Mouse (Mus musculus): ENCODE measurements around the gene Tsc22d4. TPM values are rescaled to one million over a fixed set of nuclear protein-coding genes. Genes with fewer than 3 reads are reported as not detected.

The Tsc22d4 gene
- 642 and 1,190 TPM in 2 replicates for polyA plus RNA-seq (2012; ENCODE audit: low replicate concordance)

GRCm38 (mm10) chr5:137745214-137746171, at the start of gene Tsc22d4:
Tsc22d4 (plus strand) TSS chr5:137745730.

GRCm38 (mm10) chr5:137741023-137741931, 4.3 kb upstream of the Tsc22d4 start, which contains the start of gene Nyap1:
Nyap1 (minus strand) TSS chr5:137741607.

GRCm38 (mm10) chr5:137778635-137779034, 33.1 kb downstream of the Tsc22d4 start, which contains the start of gene Ppp1r35:
Ppp1r35 (plus strand) TSS chr5:137778849.

GRCm38 (mm10) chr5:137787151-137787928, 41.8 kb downstream of the Tsc22d4 start, which contains the start of the genes Mepce and Zcwpw1:
Mepce (minus strand) TSS chr5:137787655.
Zcwpw1 (plus strand) TSS chr5:137787798.

Other genes with a start within 250 kb of the Tsc22d4 start
- gene Pop7, start 243.2 kb upstream of the Tsc22d4 start, polyA plus RNA-seq (2012; ENCODE audit: low replicate concordance), result 22.2 and 55.1 TPM in 2 replicates
- 93.0 and 157 TPM in 2 replicates for gene Gigyf1, start 227.2 kb upstream of the Tsc22d4 start, polyA plus RNA-seq (2012; ENCODE audit: low replicate concordance)
- gene Epo, start 212.5 kb upstream of the Tsc22d4 start, polyA plus RNA-seq (2012; ENCODE audit: low replicate concordance), result not detected in 2 replicates
- 466 and 724 TPM in 2 replicates for gene Gnb2, start 212.2 kb upstream of the Tsc22d4 start, polyA plus RNA-seq (2012; ENCODE audit: low replicate concordance)
- not detected in 2 replicates for gene Actl6b, start 192.2 kb upstream of the Tsc22d4 start, polyA plus RNA-seq (2012; ENCODE audit: low replicate concordance)
- gene Tfr2, start 175.9 kb upstream of the Tsc22d4 start, polyA plus RNA-seq (2012; ENCODE audit: low replicate concordance), result 2.0 and 13.3 TPM in 2 replicates
- 343 and 978 TPM in 2 replicates for gene Mospd3, start 144.7 kb upstream of the Tsc22d4 start, polyA plus RNA-seq (2012; ENCODE audit: low replicate concordance)
- gene Pcolce, start 131.9 kb upstream of the Tsc22d4 start, polyA plus RNA-seq (2012; ENCODE audit: low replicate concordance), result 2.0 and 8.5 TPM in 2 replicates
- 0.09 and 0.20 TPM in 2 replicates for gene Fbxo24, start 116.7 kb upstream of the Tsc22d4 start, polyA plus RNA-seq (2012; ENCODE audit: low replicate concordance)
- gene Lrch4, start 116.6 kb upstream of the Tsc22d4 start, polyA plus RNA-seq (2012; ENCODE audit: low replicate concordance), result 391 and 723 TPM in 2 replicates
- gene Gm20605, start 116.6 kb upstream of the Tsc22d4 start, polyA plus RNA-seq (2012; ENCODE audit: low replicate concordance), result 44.7 and 56.6 TPM in 2 replicates
- 167 and 231 TPM in 2 replicates for gene Sap25, start 104.4 kb upstream of the Tsc22d4 start, polyA plus RNA-seq (2012; ENCODE audit: low replicate concordance)
- 0.17 and 0.21 TPM in 2 replicates for gene Irs3, start 100.0 kb upstream of the Tsc22d4 start, polyA plus RNA-seq (2012; ENCODE audit: low replicate concordance)
- 41.0 and 59.6 TPM in 2 replicates for gene Agfg2, start 61.0 kb upstream of the Tsc22d4 start, polyA plus RNA-seq (2012; ENCODE audit: low replicate concordance)
- gene Nyap1, start 4.1 kb upstream of the Tsc22d4 start, polyA plus RNA-seq (2012; ENCODE audit: low replicate concordance), result 3.5 and 11.1 TPM in 2 replicates
- gene Ppp1r35, start 33.1 kb downstream of the Tsc22d4 start, polyA plus RNA-seq (2012; ENCODE audit: low replicate concordance), result 82.7 and 175 TPM in 2 replicates
- 168 and 453 TPM in 2 replicates for gene Mepce, start 41.9 kb downstream of the Tsc22d4 start, polyA plus RNA-seq (2012; ENCODE audit: low replicate concordance)
- gene Zcwpw1, start 42.1 kb downstream of the Tsc22d4 start, polyA plus RNA-seq (2012; ENCODE audit: low replicate concordance), result 2.2 and 5.2 TPM in 2 replicates
- gene Pilra, start 90.6 kb downstream of the Tsc22d4 start, polyA plus RNA-seq (2012; ENCODE audit: low replicate concordance), result 6.6 and 11.0 TPM in 2 replicates
- gene Pilrb1, start 112.4 kb downstream of the Tsc22d4 start, polyA plus RNA-seq (2012; ENCODE audit: low replicate concordance), result 6.6 and 9.2 TPM in 2 replicates
- gene Pilrb2, start 126.1 kb downstream of the Tsc22d4 start, polyA plus RNA-seq (2012; ENCODE audit: low replicate concordance), result 6.4 and 10.8 TPM in 2 replicates
- not detected in 2 replicates for gene Cyp3a13, start 175.9 kb downstream of the Tsc22d4 start, polyA plus RNA-seq (2012; ENCODE audit: low replicate concordance)
- gene Gjc3, start 217.4 kb downstream of the Tsc22d4 start, polyA plus RNA-seq (2012; ENCODE audit: low replicate concordance), result not detected in 2 replicates
- not detected in 2 replicates for gene Azgp1, start 235.8 kb downstream of the Tsc22d4 start, polyA plus RNA-seq (2012; ENCODE audit: low replicate concordance)